Mouse (Mus musculus): Measurements from ENCODE around the gene Rasgrf1. TPM values are rescaled to one million over a fixed set of nuclear protein-coding genes. Genes with fewer than 3 reads are reported as not detected.
"Not testable (repeated sequence)": the region's sequence is repeated elsewhere in the genome, so short reads cannot be mapped to it uniquely, and the experiment has no call there.

The Rasgrf1 gene
- polyA plus RNA-seq, 1 experiment from 2014 or later, result not detected

GRCm38 (mm10) chr9:90054371-90055145, 144.8 kb downstream of the Rasgrf1 start:
- Histone ChIP-seq H3K27ac (peak overlapping the region; percentile 80), H3K4me3 (ENCODE audit: inconsistent target) (peak overlapping the region; percentile 87), H3K79me2 (ENCODE audit: inconsistent target) (peaks cover 44% of the 10 kb centered on the region), H3K36me3 (ENCODE audit: inconsistent target) (no peaks in the 10 kb centered on the region)
- WGBS (ENCODE audit: missing documents), result 1% methylated on average over 37 of the region's 37 CpGs

DNA sequence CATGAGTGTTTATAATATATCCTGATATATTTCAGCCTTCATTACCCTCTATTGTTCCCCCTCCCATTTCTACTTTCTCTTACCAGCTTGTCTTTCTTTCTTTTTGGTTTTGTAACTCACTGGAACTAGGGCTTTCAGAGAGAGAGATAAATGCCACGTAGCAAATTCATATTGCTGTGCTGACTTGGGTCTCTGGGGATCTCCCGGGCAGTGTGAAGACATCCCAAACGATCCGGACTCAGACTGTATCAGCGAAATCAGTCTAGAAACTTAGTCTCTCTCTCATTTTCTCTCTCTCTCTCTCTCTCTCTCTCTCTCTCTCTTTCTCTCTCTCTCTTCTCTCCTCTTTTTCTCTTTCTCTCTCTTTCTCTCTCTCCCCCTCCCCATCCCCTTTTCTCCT, 145.7 kb downstream of the Rasgrf1 start:
- peak overlapping the region; percentile 80 for H3K27ac ChIP-seq
- H3K4me3 ChIP-seq (ENCODE audit: inconsistent target), result peak overlapping the region; percentile 87
- 66% methylated on average over 4 of the region's 5 CpGs for WGBS (ENCODE audit: missing documents)
- peaks cover 44% of the 10 kb centered on the region for H3K79me2 ChIP-seq (ENCODE audit: inconsistent target)
- no peaks in the 10 kb centered on the region for H3K36me3 ChIP-seq (ENCODE audit: inconsistent target)

- Histone ChIP-seq H3K36me3 (ENCODE audit: inconsistent target) (no peaks in the 10 kb centered on the region; the same call in 1 of the 2 replicates), H3K4me3 (ENCODE audit: inconsistent target) (peak overlapping the region; percentile 87; the same call in 1 of the 2 replicates), H3K27ac (no peak overlapping the region), H3K79me2 (ENCODE audit: inconsistent target) (peaks cover 44% of the 10 kb centered on the region)
- 96% methylated on average over 3 of the region's 3 CpGs for WGBS (ENCODE audit: missing documents)
Observed at GRCm38 (mm10) chr9:90055911-90056310, 146.2 kb downstream of the Rasgrf1 start.

- Histone ChIP-seq H3K79me2 (ENCODE audit: inconsistent target) (peaks cover 44% of the 10 kb centered on the region), H3K27ac (no peak overlapping the region), H3K36me3 (ENCODE audit: inconsistent target) (peaks cover 4% of the 10 kb centered on the region; the same call in 1 of the 2 replicates), H3K4me3 (ENCODE audit: inconsistent target) (no peak overlapping the region)
- 100% methylated on average over 2 of the region's 2 CpGs for WGBS (ENCODE audit: missing documents)
Observed at GRCm38 (mm10) chr9:90056716-90057115, 147.0 kb downstream of the Rasgrf1 start.

- Histone ChIP-seq H3K79me2 (ENCODE audit: inconsistent target) (peaks cover 39% of the 10 kb centered on the region), H3K4me3 (ENCODE audit: inconsistent target) (no peak overlapping the region), H3K27ac (peak overlapping the region; percentile 73), H3K36me3 (ENCODE audit: inconsistent target) (peaks cover 36% of the 10 kb centered on the region)
- WGBS (ENCODE audit: missing documents), result 17% methylated on average over 8 of the region's 9 CpGs
Observed at GRCm38 (mm10) chr9:90059828-90060573, 150.3 kb downstream of the Rasgrf1 start.

DNA sequence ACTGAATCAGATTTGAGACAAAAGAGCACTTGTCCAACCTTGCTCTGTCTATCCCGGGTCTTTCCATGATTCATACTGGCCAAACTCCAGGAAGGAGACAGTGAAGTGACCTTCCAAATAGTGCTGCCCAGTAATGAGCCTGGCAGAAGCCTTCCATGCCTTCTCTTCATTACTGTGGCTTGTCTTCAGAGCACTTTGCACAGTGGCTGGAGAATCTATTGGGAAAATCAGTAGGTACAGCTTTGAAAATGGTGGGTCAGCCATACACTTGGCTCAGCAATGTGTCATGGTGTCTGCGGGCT, 150.8 kb downstream of the Rasgrf1 start:
- H3K36me3 ChIP-seq (ENCODE audit: inconsistent target), result peaks cover 41% of the 10 kb centered on the region
- no peak overlapping the region for H3K4me3 ChIP-seq (ENCODE audit: inconsistent target)
- WGBS (ENCODE audit: missing documents), result 54% methylated on average over 2 of the region's 2 CpGs
- H3K79me2 ChIP-seq (ENCODE audit: inconsistent target), result peaks cover 34% of the 10 kb centered on the region
- peak overlapping the region; percentile 73 for H3K27ac ChIP-seq

DNA sequence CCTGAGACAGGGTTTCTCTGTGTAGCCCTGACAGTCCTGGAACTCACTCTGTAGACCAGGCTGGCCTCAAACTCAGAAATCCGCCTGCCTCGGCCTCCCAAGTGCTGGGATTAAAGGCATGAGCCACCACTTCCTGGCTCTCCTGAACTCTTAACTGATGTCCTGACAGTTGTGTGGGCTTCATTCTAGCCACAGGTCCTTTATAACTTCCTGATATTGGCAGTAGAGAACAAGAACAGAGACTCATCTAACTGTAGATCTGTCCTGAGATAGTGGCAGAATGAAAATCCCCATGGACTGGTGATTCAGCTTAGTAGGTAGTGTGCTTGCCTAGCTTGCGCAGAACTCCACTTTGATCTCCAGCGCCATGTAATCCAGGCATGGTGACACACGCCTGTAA, 151.2 kb downstream of the Rasgrf1 start:
- H3K36me3 ChIP-seq (ENCODE audit: inconsistent target), result peaks cover 45% of the 10 kb centered on the region
- H3K4me3 ChIP-seq (ENCODE audit: inconsistent target), result not testable (repeated sequence)
- peak overlapping the region; percentile 73 for H3K27ac ChIP-seq
- H3K79me2 ChIP-seq (ENCODE audit: inconsistent target), result peaks cover 29% of the 10 kb centered on the region
- 73% methylated on average over 5 of the region's 5 CpGs for WGBS (ENCODE audit: missing documents)

- Histone ChIP-seq H3K27ac (no peak overlapping the region), H3K36me3 (ENCODE audit: inconsistent target) (peaks cover 94% of the 10 kb centered on the region), H3K79me2 (ENCODE audit: inconsistent target) (no peaks in the 10 kb centered on the region), H3K4me3 (ENCODE audit: inconsistent target) (no peak overlapping the region)
- 49% methylated on average over 2 of the region's 2 CpGs for WGBS (ENCODE audit: missing documents)
Observed at GRCm38 (mm10) chr9:90067341-90067740, 157.6 kb downstream of the Rasgrf1 start.

- H3K79me2 ChIP-seq (ENCODE audit: inconsistent target), result no peaks in the 10 kb centered on the region
- WGBS (ENCODE audit: missing documents), result 91% methylated on average over 6 of the region's 6 CpGs
- H3K27ac ChIP-seq, result no peak overlapping the region
- H3K36me3 ChIP-seq (ENCODE audit: inconsistent target), result peaks cover 90% of the 10 kb centered on the region
- H3K4me3 ChIP-seq (ENCODE audit: inconsistent target), result no peak overlapping the region
Observed at GRCm38 (mm10) chr9:90068786-90069185, 159.1 kb downstream of the Rasgrf1 start.

- H3K36me3 ChIP-seq (ENCODE audit: inconsistent target), result peaks cover 84% of the 10 kb centered on the region
- 88% methylated on average over 7 of the region's 7 CpGs for WGBS (ENCODE audit: missing documents)
- H3K27ac ChIP-seq, result no peak overlapping the region
Observed at GRCm38 (mm10) chr9:90069485-90069884, 159.8 kb downstream of the Rasgrf1 start.

GRCm38 (mm10) chr9:90070174-90070573, 160.5 kb downstream of the Rasgrf1 start:
- H3K27ac ChIP-seq, result no peak overlapping the region
- H3K36me3 ChIP-seq (ENCODE audit: inconsistent target), result peaks cover 77% of the 10 kb centered on the region
- 85% methylated on average over 7 of the region's 7 CpGs for WGBS (ENCODE audit: missing documents)
- H3K4me3 ChIP-seq (ENCODE audit: inconsistent target), result no peak overlapping the region
- H3K79me2 ChIP-seq (ENCODE audit: inconsistent target), result no peaks in the 10 kb centered on the region

More at GRCm38 (mm10) chr9:90069485-90069884, 159.8 kb downstream of the Rasgrf1 start:
- Histone ChIP-seq H3K4me3 (ENCODE audit: inconsistent target) (no peak overlapping the region), H3K79me2 (ENCODE audit: inconsistent target) (no peaks in the 10 kb centered on the region)

GRCm38 (mm10) chr9:90075336-90075735, 165.6 kb downstream of the Rasgrf1 start:
- 15% methylated on average over 4 of the region's 4 CpGs for WGBS (ENCODE audit: missing documents)
- no peak overlapping the region for H3K4me3 ChIP-seq (ENCODE audit: inconsistent target)
- H3K36me3 ChIP-seq (ENCODE audit: inconsistent target), result peaks cover 32% of the 10 kb centered on the region
- H3K27ac ChIP-seq, result no peak overlapping the region
- H3K79me2 ChIP-seq (ENCODE audit: inconsistent target), result no peaks in the 10 kb centered on the region

GRCm38 (mm10) chr9:90076131-90076530, 166.4 kb downstream of the Rasgrf1 start:
- Histone ChIP-seq H3K27ac (no peak overlapping the region), H3K4me3 (ENCODE audit: inconsistent target) (no peak overlapping the region), H3K36me3 (ENCODE audit: inconsistent target) (peaks cover 24% of the 10 kb centered on the region), H3K79me2 (ENCODE audit: inconsistent target) (no peaks in the 10 kb centered on the region)
- 83% methylated on average over 5 of the region's 5 CpGs for WGBS (ENCODE audit: missing documents)

All from macrophage (primary cell).